Mouse (Mus musculus): Measurements from ENCODE around the gene Cyp4a30b.
"Not testable (repeated sequence)": the region's sequence is repeated elsewhere in the genome, so short reads cannot be mapped to it uniquely, and the experiment has no call there.

Cyp4a30b gene

GRCm38 (mm10) chr4:115452304-115452703 is at the start of gene Cyp4a30b:
TSS of gene Cyp4a30b (plus strand) at chr4:115452604.
- DNase-seq (ENCODE audit: low spot score), result no peak

GRCm38 (mm10) chr4:115411324-115411723 is 41.1 kb upstream of the Cyp4a30b start, which contains the start of gene Cyp4a12b:
TSS of gene Cyp4a12b (plus strand) at chr4:115411624.
- DNase-seq (ENCODE audit: low spot score), result not testable (repeated sequence)

GRCm38 (mm10) chr4:115450577-115451137 is 1.7 kb upstream of the Cyp4a30b start:
- DNase-seq (ENCODE audit: low spot score), result no peak

- DNase-seq (ENCODE audit: low spot score), result not testable (repeated sequence)
Measured at GRCm38 (mm10) chr4:115473585-115473984, 21.2 kb downstream of the Cyp4a30b start.

- DNase-seq (ENCODE audit: low spot score), result not testable (repeated sequence)
Measured at GRCm38 (mm10) chr4:115476051-115476450, 23.6 kb downstream of the Cyp4a30b start.

GRCm38 (mm10) chr4:115481006-115481652 is 28.7 kb downstream of the Cyp4a30b start:
- DNase-seq (ENCODE audit: low spot score), result no peak

GRCm38 (mm10) chr4:115496001-115496400 is 43.6 kb downstream of the Cyp4a30b start, which contains the start of gene Cyp4a14:
TSS of gene Cyp4a14 (minus strand) at chr4:115496142.
- DNase-seq (ENCODE audit: low spot score), result no peak

GRCm38 (mm10) chr4:115497466-115497865 is 45.1 kb downstream of the Cyp4a30b start:
- DNase-seq (ENCODE audit: low spot score), result no peak

- not testable (repeated sequence) for DNase-seq (ENCODE audit: low spot score)
Measured at GRCm38 (mm10) chr4:115513964-115514363, 61.6 kb downstream of the Cyp4a30b start.

GRCm38 (mm10) chr4:115518000-115518399 is 65.6 kb downstream of the Cyp4a30b start, which contains the start of gene Cyp4a10:
TSS of gene Cyp4a10 (plus strand) at chr4:115518264.
- not testable (repeated sequence) for DNase-seq (ENCODE audit: low spot score)

- DNase-seq (ENCODE audit: low spot score), result no peak
Measured at GRCm38 (mm10) chr4:115519444-115519843, 67.0 kb downstream of the Cyp4a30b start.

Measured in ovary, postnatal 10 days (tissue).